9 mouse cellular contexts compared by ENCODE assay signal in the genomic region with DNA sequence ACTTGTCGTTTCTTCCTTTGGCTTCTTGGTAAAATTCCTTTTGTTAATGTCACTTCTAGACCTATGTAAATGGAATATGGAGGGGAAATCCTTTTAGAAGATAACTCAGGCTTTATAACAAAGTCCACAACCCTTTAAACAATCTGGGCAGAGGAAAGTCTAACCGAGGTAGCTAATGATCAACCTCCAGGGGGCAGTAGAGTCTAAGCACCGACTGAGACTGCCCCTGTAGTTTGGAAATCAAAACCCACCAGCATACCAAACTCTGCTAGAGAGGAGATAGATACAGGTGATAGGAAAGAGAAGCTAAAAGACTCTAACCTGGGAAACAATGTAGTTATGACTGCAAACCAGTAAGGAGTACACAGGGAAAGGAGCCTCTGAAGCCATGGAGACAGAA.
DNase-seq lines count a peak whose midpoint lies in the region; ATAC-seq and TF ChIP-seq lines count a peak whose summit lies in the region.
"Had no signal": no experiment of that assay in that cellular context is flagged by ENCODE, and none has a peak within 500 bp of the region (broad histone marks: within the 10 kb centered on the region; RNA-seq: fewer than 3 reads in every experiment).

No protein-coding gene starts in this region.

- no peak for DNase-seq in frontal cortex, postnatal 14 days (ENCODE audit: low spot score in 2 of 2)
- peak; percentile 27 to 55 for DNase-seq in right cerebral cortex, adult 2 months (ENCODE audit: low spot score in 2 of 2)
- DNase-seq in right cerebral cortex, postnatal 25 days: no peak
- DNase-seq in c-Kit-positive CD71-positive TER-119-negative erythroid progenitor cells, embryonic 14.5 days (ENCODE audit: low read depth): peak; percentile 46
- DNase-seq in layer of hippocampus, adult 2 months (ENCODE audit: low spot score in 2 of 2): peak; percentile 26 to 68
- peak; percentile 72 for DNase-seq in mesoderm, embryonic 11.5 days (ENCODE audit: low read depth, low spot score)

- ATAC-seq in frontal cortex, adult (ENCODE audit: low TSS enrichment): peak; percentile 74; the same call in 1 of the 2 replicates
- no peak; the same call in 1 of the 2 replicates for ATAC-seq in erythroblast, adult 5-6 weeks (replicated peaks; ENCODE audit: low FRiP score, poor library complexity, severe bottlenecking)

- no peak overlapping the region for H3K4me3 ChIP-seq in layer of hippocampus, adult 2 months
- H3K4me3 ChIP-seq: hindbrain, embryonic 15.5 days had no signal

- TF ChIP-seq CTCF in layer of hippocampus, adult 2 months (conservative IDR thresholded peaks at IDR 0.05): peak; percentile 90

- H3K27ac ChIP-seq in layer of hippocampus, adult 2 months: no peak overlapping the region
- H3K27ac ChIP-seq: hindbrain, embryonic 15.5 days had no signal

Comparison
In these comparisons a context has a peak if more than half of its experiments do, and no peak if none do; other contexts are left out.
1. DNase-seq: peak in right cerebral cortex, adult 2 months (2 of 2), c-Kit-positive CD71-positive TER-119-negative erythroid progenitor cells, embryonic 14.5 days (single experiment), layer of hippocampus, adult 2 months (2 of 2) and mesoderm, embryonic 11.5 days (single experiment); none in frontal cortex, postnatal 14 days (0 of 2) and right cerebral cortex, postnatal 25 days (single experiment).